Mouse (Mus musculus): ENCODE data around the gene Scarf1. TPM values are rescaled to one million over a fixed set of nuclear protein-coding genes. Genes with fewer than 3 reads are reported as not detected.

Scarf1 gene
- total RNA-seq, 2 experiments from 2014 or later, result 8.5 to 12.1 TPM

GRCm38 (mm10) chr11:75574378-75575123 is 61.2 kb downstream of the Scarf1 start:
- intact Hi-C loops (cut with DNase I), result loop anchor here (5.0 kb wide), 1 partner anchor 172 kb away; no protein-coding TSS in a partner anchor
- no peak for DNase-seq (ENCODE audit: low spot score)

GRCm38 (mm10) chr11:75575560-75576123 is 62.3 kb downstream of the Scarf1 start:
- intact Hi-C loops (cut with DNase I), result no loop called here
- no peak for DNase-seq (ENCODE audit: low spot score)

Small RNA genes lying within 50 kb of the gene (microRNA-seq; reads per million reads assigned to microRNA genes)
- gene Mir22 (29,862 reads per million, percentile 98 among the genes with 10 or more reads in this experiment), gene Mir3971 (not detected)

Other genes starting within 250 kb of the Scarf1 start
- gene Rpa1, start 165.2 kb upstream of the Scarf1 start, total RNA-seq (2021), result 10 to 100 TPM; 58.0 to 63.5 TPM
- gene Smyd4, start 165.1 kb upstream of the Scarf1 start, total RNA-seq (2021), result 1 to 10 TPM; 4.3 to 4.6 TPM
- gene Serpinf1, start 90.8 kb upstream of the Scarf1 start, total RNA-seq (2021), result 10 to 100 TPM; 26.3 to 26.9 TPM
- gene Serpinf2, start 73.9 kb upstream of the Scarf1 start, total RNA-seq (2021), result not detected
- 1 to 10 TPM; 7.7 to 9.1 TPM for gene Wdr81, start 58.8 kb upstream of the Scarf1 start, total RNA-seq (2021)
- gene Tlcd2, start 51.8 kb upstream of the Scarf1 start, total RNA-seq (2021), result 1 to 10 TPM; 7.9 to 8.1 TPM
- 10 to 100 TPM; 78.7 to 89.4 TPM for gene Prpf8, start 26.7 kb upstream of the Scarf1 start, total RNA-seq (2021)
- gene Rilp, start 3.4 kb upstream of the Scarf1 start, total RNA-seq (2021), result 10 to 100 TPM; 47.4 to 47.8 TPM
- 10 to 100 TPM; 14.9 to 18.2 TPM for gene Slc43a2, start 18.2 kb downstream of the Scarf1 start, total RNA-seq (2021)
- gene Pitpna, start 74.6 kb downstream of the Scarf1 start, total RNA-seq (2021), result 100 to 1,000 TPM; 108 to 115 TPM
- gene Inpp5k, start 117.4 kb downstream of the Scarf1 start, total RNA-seq (2021), result 10 to 100 TPM; 27.8 to 29.8 TPM
- 100 to 1,000 TPM; 119 to 132 TPM for gene Myo1c, start 137.0 kb downstream of the Scarf1 start, total RNA-seq (2021)
- gene Crk, start 165.7 kb downstream of the Scarf1 start, total RNA-seq (2021), result 10 to 100 TPM; 81.3 to 88.2 TPM
- gene Ywhae, start 219.3 kb downstream of the Scarf1 start, total RNA-seq (2021), result 100 to 1,000 TPM; 555 to 568 TPM